Mouse (Mus musculus) left cerebral cortex, adult 18-20 months (tissue): ENCODE data around the gene C87414. TPM values are rescaled to one million over a fixed set of nuclear protein-coding genes. Genes with fewer than 3 reads are reported as not detected.
A peak's percentile ranks its signal among the peaks of the same experiment; 100 is the strongest.
"Not testable (repeated sequence)": the region's sequence is repeated elsewhere in the genome, so short reads cannot be mapped to it uniquely, and the experiment has no call there.

Experiments used
- DNase-seq, 2 experiments: peaks; one replicate each; pipeline ENCODE4 v3.0.0; 2021 to 2022; ENCODE audit warnings: low spot score in 2 of 2, mixed read lengths in 1 of 2
- long read RNA-seq, 2 experiments: library from polyadenylated mRNA; stranded (forward); transcript quantifications; one replicate each; pipeline ENCODE4 v2.0.0; 2021
- total RNA-seq, 2 experiments: library from RNA; stranded (reverse); gene quantifications; 2 replicates each; pipeline ENCODE4 v1.2.3; 2021

The C87414 gene
- total RNA-seq, result not detected
- long read RNA-seq, experiment 1, result 0 reads
- long read RNA-seq, experiment 2, result 0 reads

DNA sequence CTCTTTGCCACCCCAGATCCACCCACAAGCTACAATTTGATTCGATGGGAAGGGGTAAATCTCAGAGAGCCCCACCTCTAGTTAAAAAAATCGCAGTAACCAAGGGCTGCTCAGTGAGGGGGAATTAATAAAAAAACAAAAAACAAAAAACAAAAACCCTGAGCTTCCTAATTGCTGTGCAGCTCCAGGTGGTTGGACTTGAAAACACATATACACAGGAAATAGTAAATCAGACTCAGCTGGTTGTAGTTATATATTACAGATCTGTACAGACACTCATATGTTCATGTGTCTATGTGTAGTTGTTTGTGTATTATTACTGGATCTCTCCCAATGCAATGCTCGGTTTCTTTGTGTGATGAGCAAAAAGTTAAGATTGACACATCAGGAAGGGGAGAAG, at the start of gene C87414:
C87414 (minus strand) TSS at position 101 of the 400 bp plus-strand sequence.
- DNase-seq, result not testable (repeated sequence)

DNA sequence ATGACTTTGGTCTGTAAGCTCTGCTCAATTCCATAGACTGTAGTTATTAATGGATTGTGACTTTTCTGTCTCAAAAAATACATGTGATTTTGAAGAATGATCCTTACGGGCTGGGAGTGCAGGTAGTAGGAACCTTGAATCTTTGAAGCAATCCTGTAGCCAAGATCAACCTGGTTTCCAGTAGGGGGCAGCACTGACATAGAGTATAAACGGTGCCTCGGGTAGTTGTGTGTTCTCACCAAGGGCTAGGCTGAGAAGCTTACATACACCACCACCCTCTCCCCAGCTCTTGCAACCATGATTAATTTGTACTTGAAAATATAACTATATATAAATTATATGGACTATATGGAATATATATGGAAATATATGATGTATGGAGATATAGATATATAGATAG, 13.3 kb upstream of the C87414 start:
- DNase-seq, result peak; percentile 1 to 2

Other genes with a start within 250 kb of the C87414 start
- not detected for gene Gm16427, start 131.4 kb downstream of the C87414 start, total RNA-seq
- not detected for gene Gm7792, start 172.2 kb upstream of the C87414 start, total RNA-seq